Mouse (Mus musculus): ENCODE measurements around the gene Tmod1. TPM values are rescaled to one million over a fixed set of nuclear protein-coding genes. Genes with fewer than 3 reads are reported as not detected.

Tmod1 gene
- polyA plus RNA-seq (2012; rRNA removed; ENCODE audit: low replicate concordance) = 0.98 and 1.9 TPM in 2 replicates

DNA sequence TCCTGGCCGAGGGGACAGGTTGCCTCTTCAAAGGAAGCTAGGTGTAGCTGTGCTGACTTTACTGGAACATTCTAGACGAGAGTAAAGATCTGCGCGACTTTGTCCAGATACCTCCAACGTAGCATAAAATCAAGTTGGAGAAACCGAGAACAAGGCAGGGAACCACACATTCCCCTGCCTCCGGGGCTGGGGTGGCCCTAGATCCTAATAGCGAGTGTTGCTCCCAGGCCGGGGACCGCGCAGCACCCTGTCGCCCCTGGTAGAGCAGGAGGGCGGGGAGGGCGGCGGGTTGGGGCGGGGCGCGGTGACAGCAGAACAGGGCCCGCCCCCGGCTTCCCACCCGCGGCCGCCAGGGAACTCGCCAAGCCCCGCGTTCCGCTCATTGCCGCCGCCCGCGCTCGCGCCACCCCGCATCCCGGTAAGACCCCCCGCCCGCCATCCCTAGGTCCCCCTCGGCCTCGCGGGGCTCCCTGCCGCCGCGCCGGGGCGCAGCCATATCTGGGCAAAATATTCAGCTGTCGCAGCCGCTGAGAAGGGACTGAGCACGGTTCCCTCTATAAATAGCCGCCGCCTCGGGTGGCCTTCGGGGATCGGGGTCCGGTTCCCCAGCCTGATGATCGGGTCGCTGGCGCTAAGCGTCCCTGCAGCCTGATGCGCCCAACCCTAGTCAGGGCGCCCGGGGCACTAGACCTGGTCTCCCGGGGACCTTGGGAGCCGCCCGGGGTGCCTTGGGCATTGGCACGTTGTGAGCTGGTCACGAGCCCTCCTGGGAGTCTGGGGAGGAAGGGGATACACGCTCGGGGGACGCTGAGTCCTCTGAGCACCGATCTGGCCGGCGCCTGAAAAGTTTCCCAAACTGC lies at the start of gene Tmod1:
Tmod1 (plus strand) TSS at position 44 of the 860 bp plus-strand sequence.

DNA sequence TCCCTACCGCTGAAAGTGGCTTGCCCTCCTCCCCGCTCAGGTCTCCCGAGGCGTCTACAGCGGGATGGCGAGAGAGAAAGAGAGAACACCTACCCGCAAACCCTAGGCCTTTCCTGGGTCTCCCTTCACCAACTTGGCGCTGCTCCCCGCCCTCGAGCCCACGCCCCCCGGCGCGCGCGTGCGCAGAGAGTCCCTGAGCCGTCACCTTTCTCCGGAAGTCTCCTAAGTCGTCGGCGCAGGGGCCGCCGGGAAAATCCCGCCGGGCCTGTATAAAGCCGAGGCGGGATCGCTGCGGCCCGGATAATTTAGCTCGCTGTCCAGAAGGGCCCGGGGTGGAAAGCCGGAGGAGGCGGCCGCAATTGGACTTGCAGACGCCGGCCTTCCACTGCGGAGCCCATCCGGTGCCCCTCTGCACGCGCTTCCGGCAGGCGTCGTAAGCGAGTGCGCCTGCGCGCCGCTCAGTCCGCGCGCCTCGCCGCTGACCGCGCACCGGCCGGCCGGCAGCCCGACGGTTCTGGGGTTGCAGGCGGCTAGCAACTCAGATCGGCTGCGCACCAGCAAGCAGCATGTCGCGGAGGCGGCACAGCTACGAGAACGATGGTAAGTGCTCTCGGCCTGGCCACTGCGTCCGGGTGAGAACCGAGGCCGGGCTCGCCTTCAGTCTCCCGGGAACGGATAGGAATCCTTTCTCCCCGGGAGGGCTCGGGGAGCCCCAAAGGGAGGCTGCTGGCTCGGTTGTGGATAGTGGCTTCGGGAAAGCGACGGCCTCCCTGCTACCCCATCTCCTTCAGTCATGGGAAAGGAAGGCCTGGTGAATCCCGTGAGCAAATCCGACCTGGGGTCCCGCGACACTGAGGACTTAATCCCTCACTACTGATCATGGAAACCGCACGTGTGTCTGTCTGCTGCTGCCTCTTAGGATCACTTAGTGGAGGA lies 99.8 kb downstream of the Tmod1 start, which contains the start of the genes Ncbp1 and Tstd2:
Ncbp1 (plus strand) TSS at position 327 of the 936 bp plus-strand sequence.
Tstd2 (minus strand) TSS at position 408 of the 936 bp plus-strand sequence.

Other genes with a start within 250 kb of the Tmod1 start
- 113 and 182 TPM in 2 replicates for gene Aldh1b1, start 239.9 kb upstream of the Tmod1 start, polyA plus RNA-seq (2012; rRNA removed; ENCODE audit: low replicate concordance)
- 0.14 TPM in 1 of 2 replicates, not detected in the other for gene Igfbpl1, start 212.0 kb upstream of the Tmod1 start, polyA plus RNA-seq (2012; rRNA removed; ENCODE audit: low replicate concordance)
- gene Stra6l, start 190.3 kb upstream of the Tmod1 start, polyA plus RNA-seq (2012; rRNA removed; ENCODE audit: low replicate concordance) = 3.4 and 5.2 TPM in 2 replicates
- not detected in 2 replicates for gene Ccdc180, start 148.6 kb upstream of the Tmod1 start, polyA plus RNA-seq (2012; rRNA removed; ENCODE audit: low replicate concordance)
- 7.2 and 15.6 TPM in 2 replicates for gene Tdrd7, start 73.6 kb upstream of the Tmod1 start, polyA plus RNA-seq (2012; rRNA removed; ENCODE audit: low replicate concordance)
- 4.8 and 5.1 TPM in 2 replicates for gene Ncbp1, start 99.7 kb downstream of the Tmod1 start, polyA plus RNA-seq (2012; rRNA removed; ENCODE audit: low replicate concordance)
- gene Tstd2, start 99.8 kb downstream of the Tmod1 start, polyA plus RNA-seq (2012; rRNA removed; ENCODE audit: low replicate concordance) = 4.6 and 7.2 TPM in 2 replicates
- gene Xpa, start 157.4 kb downstream of the Tmod1 start, polyA plus RNA-seq (2012; rRNA removed; ENCODE audit: low replicate concordance) = 16.4 and 55.7 TPM in 2 replicates

Data from duodenum, adult 2 months (tissue).